Mouse (Mus musculus): ENCODE results near the gene Vmn1r237. TPM values are rescaled to one million over a fixed set of nuclear protein-coding genes. Genes with fewer than 3 reads are reported as not detected.

The Vmn1r237 gene
- total RNA-seq (2014; rRNA removed; ENCODE audit: low replicate concordance) (not detected in 2 replicates), polyA plus RNA-seq (2015; fragmentation: Nextera tagmentation; extraction: Ambion mirVana) (not detected in 2 replicates)

DNA sequence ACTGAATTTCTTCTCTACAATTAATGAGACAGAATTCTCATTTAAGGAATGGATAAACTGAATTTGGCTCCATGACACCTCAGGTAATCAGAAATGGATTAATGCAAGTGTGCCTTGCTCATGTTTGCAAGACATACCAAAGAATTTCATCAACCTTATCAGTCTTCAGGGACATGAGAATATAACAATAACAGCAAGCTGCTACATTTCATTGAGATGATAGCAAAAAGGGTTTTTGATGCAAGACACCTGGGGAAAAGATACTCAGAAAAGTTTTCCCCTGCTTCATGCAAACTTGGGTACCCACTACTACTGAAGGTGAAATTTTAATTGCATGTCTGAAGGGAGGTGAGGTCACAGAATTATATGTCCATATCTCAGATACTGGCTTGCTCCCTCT, at the start of gene Vmn1r237:
Gene Vmn1r237, plus strand, starts transcription at position 301 of the 400 bp plus-strand sequence.
- Histone ChIP-seq H3K27me3 (ENCODE audit: control insufficient read depth, insufficient read depth, low read length) (no peaks in the 10 kb centered on the region), H3K36me3 (replicated peaks; ENCODE audit: control insufficient read depth, insufficient read depth, low read length) (no peaks in the 10 kb centered on the region), H3K9me3 (replicated peaks; ENCODE audit: control insufficient read depth, low read length) (no peaks in the 10 kb centered on the region), H3K4me1 (ENCODE audit: control insufficient read depth, insufficient read depth) (no peaks in the 10 kb centered on the region), H3K9ac (replicated peaks; ENCODE audit: low read depth, low read length) (no peak within 1 kb of the TSS), H3K4me2 (ENCODE audit: low read depth, low read length) (no peak within 1 kb of the TSS), H3K4me3 (ENCODE audit: low read depth, low read length) (no peak within 1 kb of the TSS), H3K27ac (ENCODE audit: low read depth) (no peak within 1 kb of the TSS)
- no peak for ATAC-seq (ENCODE audit: insufficient read depth, low read depth)
- no peak for DNase-seq (ENCODE audit: low spot score)
- no peak for TF ChIP-seq CTCF (IDR thresholded peaks at IDR 0.05; ENCODE audit: low read depth)
- no peak for TF ChIP-seq EP300 (IDR thresholded peaks at IDR 0.05; ENCODE audit: low read depth)

DNA sequence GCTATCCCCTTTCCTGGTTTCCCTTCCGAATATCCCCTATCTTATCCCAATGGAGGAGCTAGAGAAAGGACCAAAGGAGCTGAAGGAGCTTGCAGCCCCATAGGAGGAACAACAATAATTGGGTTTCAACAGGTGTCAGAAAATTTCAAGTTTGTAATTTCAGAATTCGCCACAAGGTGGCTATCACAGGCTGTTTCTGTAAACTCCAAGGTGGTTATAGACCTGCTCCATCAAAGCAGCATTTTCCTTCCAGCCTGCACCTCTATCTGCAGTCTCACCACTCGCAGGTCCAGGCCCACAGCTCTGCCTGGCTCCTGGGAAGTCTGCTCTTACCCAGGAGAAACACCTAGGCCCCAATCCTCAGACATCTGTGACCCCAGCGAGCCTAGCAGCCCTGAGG, 39.6 kb upstream of the Vmn1r237 start:
- ATAC-seq (ENCODE audit: insufficient read depth, low read depth) = peak; percentile 36; the same call in 1 of the 2 replicates
- no peaks in the 10 kb centered on the region for H3K9me3 ChIP-seq (replicated peaks; ENCODE audit: control insufficient read depth, low read length)

DNA sequence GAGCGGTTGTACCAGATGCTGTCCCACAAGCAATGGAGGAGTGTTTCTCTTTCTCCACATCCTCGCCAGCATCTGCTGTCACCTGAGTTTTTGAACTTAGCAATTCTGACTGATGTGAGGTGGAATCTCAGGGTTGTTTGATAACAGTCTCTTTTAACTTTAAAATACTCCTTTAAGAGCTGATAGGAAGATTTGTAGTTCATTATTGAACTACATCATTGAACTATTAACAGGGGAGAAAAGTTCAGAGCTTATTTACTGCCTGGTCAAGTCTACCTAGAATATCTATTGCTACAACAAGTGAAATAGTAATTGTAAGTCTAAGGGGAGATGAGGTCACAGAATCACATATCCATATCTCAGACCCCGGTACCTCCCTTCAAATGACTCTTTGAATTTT, 29.0 kb upstream of the Vmn1r237 start, which contains the start of gene Vmn1r236:
Gene Vmn1r236, plus strand, starts transcription at position 301 of the 400 bp plus-strand sequence.
- Histone ChIP-seq H3K9me3 (replicated peaks; ENCODE audit: control insufficient read depth, low read length) (no peaks in the 10 kb centered on the region), H3K36me3 (replicated peaks; ENCODE audit: control insufficient read depth, insufficient read depth, low read length) (no peaks in the 10 kb centered on the region), H3K9ac (replicated peaks; ENCODE audit: low read depth, low read length) (no peak within 1 kb of the TSS), H3K4me2 (ENCODE audit: low read depth, low read length) (no peak within 1 kb of the TSS), H3K27ac (ENCODE audit: low read depth) (no peak within 1 kb of the TSS), H3K4me3 (ENCODE audit: low read depth, low read length) (no peak within 1 kb of the TSS), H3K4me1 (ENCODE audit: control insufficient read depth, insufficient read depth) (no peaks in the 10 kb centered on the region), H3K27me3 (ENCODE audit: control insufficient read depth, insufficient read depth, low read length) (no peaks in the 10 kb centered on the region)
- WGBS = 64% methylated on average over 3 of the region's 3 CpGs
- no peak for DNase-seq (ENCODE audit: low spot score)
- TF ChIP-seq EP300 (IDR thresholded peaks at IDR 0.05; ENCODE audit: low read depth) (no peak), CTCF (IDR thresholded peaks at IDR 0.05; ENCODE audit: low read depth) (no peak)
- ATAC-seq (ENCODE audit: insufficient read depth, low read depth) = no peak

More for the DNA sequence above, 39.6 kb upstream of the Vmn1r237 start:
- no peak overlapping the region for H3K9ac ChIP-seq (replicated peaks; ENCODE audit: low read depth, low read length)
- no peak overlapping the region for H3K4me2 ChIP-seq (ENCODE audit: low read depth, low read length)
- no peak overlapping the region for H3K27ac ChIP-seq (ENCODE audit: low read depth)
- WGBS = 5% methylated on average over 4 of the region's 4 CpGs
- TF ChIP-seq EP300 (IDR thresholded peaks at IDR 0.05; ENCODE audit: low read depth) (no peak), CTCF (IDR thresholded peaks at IDR 0.05; ENCODE audit: low read depth) (peak; percentile 56)
- H3K36me3 ChIP-seq (replicated peaks; ENCODE audit: control insufficient read depth, insufficient read depth, low read length) = no peaks in the 10 kb centered on the region
- DNase-seq (ENCODE audit: low spot score) = peak; percentile 12
- H3K4me3 ChIP-seq (ENCODE audit: low read depth, low read length) = no peak overlapping the region
- no peaks in the 10 kb centered on the region for H3K27me3 ChIP-seq (ENCODE audit: control insufficient read depth, insufficient read depth, low read length)
- no peaks in the 10 kb centered on the region for H3K4me1 ChIP-seq (ENCODE audit: control insufficient read depth, insufficient read depth)

DNA sequence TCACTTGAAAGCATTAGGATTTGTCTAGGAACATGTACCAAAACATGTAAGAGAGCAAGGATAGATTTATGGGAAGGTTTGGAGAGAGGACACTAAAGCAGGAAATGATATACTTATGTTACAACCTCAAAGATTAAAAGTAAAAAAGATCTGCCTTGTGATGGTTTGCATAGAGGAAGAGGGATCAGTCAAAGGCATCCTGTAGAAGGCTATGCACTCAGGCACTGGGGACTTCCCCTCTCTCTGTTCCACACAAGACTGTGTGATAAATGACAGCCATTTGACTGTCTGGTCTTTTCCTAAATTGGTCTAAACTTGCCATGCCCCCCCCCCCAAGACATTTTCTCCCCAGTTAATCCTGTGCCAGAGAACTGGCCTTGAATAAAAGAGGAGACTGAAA, 27.3 kb upstream of the Vmn1r237 start:
- Histone ChIP-seq H3K4me3 (ENCODE audit: low read depth, low read length) (no peak overlapping the region), H3K27me3 (ENCODE audit: control insufficient read depth, insufficient read depth, low read length) (no peaks in the 10 kb centered on the region), H3K27ac (ENCODE audit: low read depth) (no peak overlapping the region), H3K9me3 (replicated peaks; ENCODE audit: control insufficient read depth, low read length) (no peaks in the 10 kb centered on the region), H3K9ac (replicated peaks; ENCODE audit: low read depth, low read length) (no peak overlapping the region), H3K4me2 (ENCODE audit: low read depth, low read length) (no peak overlapping the region), H3K36me3 (replicated peaks; ENCODE audit: control insufficient read depth, insufficient read depth, low read length) (no peaks in the 10 kb centered on the region), H3K4me1 (ENCODE audit: control insufficient read depth, insufficient read depth) (no peaks in the 10 kb centered on the region)
- ATAC-seq (ENCODE audit: insufficient read depth, low read depth) = no peak
- DNase-seq (ENCODE audit: low spot score) = no peak
- TF ChIP-seq EP300 (IDR thresholded peaks at IDR 0.05; ENCODE audit: low read depth) (no peak), CTCF (IDR thresholded peaks at IDR 0.05; ENCODE audit: low read depth) (no peak)

DNA sequence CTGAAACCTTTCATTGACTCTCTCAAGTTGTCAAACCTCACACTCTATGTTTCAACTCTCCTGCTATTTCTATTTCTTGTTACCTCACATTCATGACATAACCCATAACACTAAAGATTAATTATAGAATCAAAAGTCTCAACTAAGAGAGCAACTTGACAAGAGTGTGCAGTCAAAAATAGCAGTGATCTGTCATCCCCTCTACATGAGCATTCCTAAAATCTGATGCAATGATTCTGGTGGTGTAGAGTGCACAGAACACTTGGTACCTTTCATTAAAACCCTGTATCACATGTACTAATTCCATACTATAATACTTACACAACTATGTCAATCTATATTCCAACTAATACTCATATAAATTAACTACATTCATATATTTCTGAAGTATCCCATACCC, 22.0 kb upstream of the Vmn1r237 start:
- Histone ChIP-seq H3K4me1 (ENCODE audit: control insufficient read depth, insufficient read depth) (no peaks in the 10 kb centered on the region), H3K27ac (ENCODE audit: low read depth) (no peak overlapping the region), H3K9ac (replicated peaks; ENCODE audit: low read depth, low read length) (no peak overlapping the region), H3K27me3 (ENCODE audit: control insufficient read depth, insufficient read depth, low read length) (no peaks in the 10 kb centered on the region), H3K9me3 (replicated peaks; ENCODE audit: control insufficient read depth, low read length) (no peaks in the 10 kb centered on the region), H3K36me3 (replicated peaks; ENCODE audit: control insufficient read depth, insufficient read depth, low read length) (no peaks in the 10 kb centered on the region), H3K4me3 (ENCODE audit: low read depth, low read length) (no peak overlapping the region), H3K4me2 (ENCODE audit: low read depth, low read length) (no peak overlapping the region)
- ATAC-seq (ENCODE audit: insufficient read depth, low read depth) (peak; percentile 80), DNase-seq (ENCODE audit: low spot score) (peak; percentile 41)
- TF ChIP-seq CTCF (IDR thresholded peaks at IDR 0.05; ENCODE audit: low read depth) (no peak), EP300 (IDR thresholded peaks at IDR 0.05; ENCODE audit: low read depth) (no peak)

Small RNA genes within 50 kb of the gene (microRNA-seq; reads per million reads assigned to microRNA genes)
- gene Gm26384 = not detected

Other genes starting within 250 kb of the Vmn1r237 start
- not detected in 2 replicates for gene Vmn1r234, start 85.8 kb upstream of the Vmn1r237 start, total RNA-seq (2014; rRNA removed; ENCODE audit: low replicate concordance)
- gene Vmn1r234, start 85.8 kb upstream of the Vmn1r237 start, polyA plus RNA-seq (2015; fragmentation: Nextera tagmentation; extraction: Ambion mirVana) = not detected in 2 replicates
- not detected in 2 replicates for gene Vmn1r235, start 55.5 kb upstream of the Vmn1r237 start, total RNA-seq (2014; rRNA removed; ENCODE audit: low replicate concordance)
- not detected in 2 replicates for gene Vmn1r235, start 55.5 kb upstream of the Vmn1r237 start, polyA plus RNA-seq (2015; fragmentation: Nextera tagmentation; extraction: Ambion mirVana)
- not detected in 2 replicates for gene Vmn1r236, start 28.9 kb upstream of the Vmn1r237 start, total RNA-seq (2014; rRNA removed; ENCODE audit: low replicate concordance)
- gene Vmn1r236, start 28.9 kb upstream of the Vmn1r237 start, polyA plus RNA-seq (2015; fragmentation: Nextera tagmentation; extraction: Ambion mirVana) = not detected in 2 replicates
- gene Zfp677, start 71.9 kb downstream of the Vmn1r237 start, total RNA-seq (2014; rRNA removed; ENCODE audit: low replicate concordance) = 0.12 and 0.80 TPM in 2 replicates
- gene Zfp677, start 71.9 kb downstream of the Vmn1r237 start, polyA plus RNA-seq (2015; fragmentation: Nextera tagmentation; extraction: Ambion mirVana) = 1.3 and 1.6 TPM in 2 replicates
- gene Zfp54, start 111.4 kb downstream of the Vmn1r237 start, total RNA-seq (2014; rRNA removed; ENCODE audit: low replicate concordance) = 0.85 and 1.1 TPM in 2 replicates
- 2.3 and 2.7 TPM in 2 replicates for gene Zfp54, start 111.4 kb downstream of the Vmn1r237 start, polyA plus RNA-seq (2015; fragmentation: Nextera tagmentation; extraction: Ambion mirVana)
- gene Zfp51, start 138.5 kb downstream of the Vmn1r237 start, total RNA-seq (2014; rRNA removed; ENCODE audit: low replicate concordance) = 5.1 and 6.3 TPM in 2 replicates
- gene Zfp51, start 138.5 kb downstream of the Vmn1r237 start, polyA plus RNA-seq (2015; fragmentation: Nextera tagmentation; extraction: Ambion mirVana) = 9.7 and 9.9 TPM in 2 replicates
- 0.70 and 0.92 TPM in 2 replicates for gene Zfp53, start 177.1 kb downstream of the Vmn1r237 start, total RNA-seq (2014; rRNA removed; ENCODE audit: low replicate concordance)
- gene Zfp53, start 177.1 kb downstream of the Vmn1r237 start, polyA plus RNA-seq (2015; fragmentation: Nextera tagmentation; extraction: Ambion mirVana) = 4.0 and 4.4 TPM in 2 replicates
- gene Zfp52, start 223.7 kb downstream of the Vmn1r237 start, total RNA-seq (2014; rRNA removed; ENCODE audit: low replicate concordance) = 6.8 and 7.0 TPM in 2 replicates
- gene Zfp52, start 223.7 kb downstream of the Vmn1r237 start, polyA plus RNA-seq (2015; fragmentation: Nextera tagmentation; extraction: Ambion mirVana) = 4.4 and 4.5 TPM in 2 replicates